In the genomic region with DNA sequence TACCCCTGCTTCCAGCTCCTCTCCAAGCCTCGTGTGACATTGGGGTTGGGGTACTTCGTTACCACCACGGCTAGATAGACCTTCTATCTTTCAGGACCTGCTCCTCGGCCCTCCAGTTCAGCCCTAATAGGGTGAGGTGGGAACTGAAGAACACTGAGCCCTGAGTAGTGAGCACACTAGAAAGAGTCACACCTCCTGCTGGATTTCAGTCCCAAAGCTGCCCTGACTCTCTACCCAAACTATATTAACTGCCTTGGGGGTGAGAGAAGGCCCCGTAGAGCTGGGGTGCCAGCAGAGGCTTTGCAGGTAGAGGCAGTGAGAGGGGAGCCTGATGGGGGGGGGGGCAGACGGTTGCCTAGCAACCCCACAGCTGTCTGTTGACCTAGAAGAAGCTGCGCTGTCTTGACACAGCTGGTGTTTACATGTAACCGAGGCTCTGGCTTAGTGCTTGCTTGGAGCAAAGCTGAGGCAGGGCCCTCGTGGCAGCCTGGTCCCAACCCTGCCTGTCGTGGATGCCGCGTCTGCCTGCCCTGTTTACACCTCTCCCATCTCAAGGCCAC, we compare ENCODE assay signal across 8 mouse cellular contexts. TPM values are rescaled to one million over a fixed set of nuclear protein-coding genes. Genes with fewer than 3 reads are reported as not detected.
A peak's percentile ranks its signal among the peaks of the same experiment; 100 is the strongest.
DNase-seq lines count a peak whose midpoint lies in the region; ATAC-seq and TF ChIP-seq lines count a peak whose summit lies in the region.

No protein-coding gene starts in this region.

- peak overlapping the region; percentile 87 for H3K27ac ChIP-seq in heart, embryonic 10.5 days
- H3K27ac ChIP-seq in embryonic facial prominence, embryonic 13.5 days = peak overlapping the region; percentile 81
- peak overlapping the region; percentile 78 for H3K27ac ChIP-seq in intestine, embryonic 16.5 days (ENCODE audit: low read length)
- H3K27ac ChIP-seq in midbrain, postnatal 0 days (ENCODE audit: low read depth, low read length) = peak overlapping the region; percentile 80

- ATAC-seq in embryonic facial prominence, embryonic 13.5 days (ENCODE audit: insufficient number of reproducible peaks, insufficient read depth, low FRiP score, low TSS enrichment, low read depth) = no peak; the same call in 1 of the 2 replicates
- peak; percentile 9; the same call in 1 of the 2 replicates for ATAC-seq in intestine, embryonic 16.5 days
- ATAC-seq in midbrain, postnatal 0 days (ENCODE audit: low FRiP score) = peak; percentile 24; the same call in 1 of the 2 replicates

- peak overlapping the region; percentile 93 for H3K4me2 ChIP-seq in embryonic facial prominence, embryonic 13.5 days
- H3K4me2 ChIP-seq in intestine, embryonic 16.5 days (ENCODE audit: low read depth, low read length) = peak overlapping the region; percentile 88
- H3K4me2 ChIP-seq in midbrain, postnatal 0 days (ENCODE audit: low read depth, low read length, poor library complexity, severe bottlenecking) = peak overlapping the region; percentile 79

- no peaks in the 10 kb centered on the region for H3K9me3 ChIP-seq in heart, embryonic 10.5 days
- H3K9me3 ChIP-seq in embryonic facial prominence, embryonic 13.5 days = no peaks in the 10 kb centered on the region
- no peaks in the 10 kb centered on the region for H3K9me3 ChIP-seq in intestine, embryonic 16.5 days (ENCODE audit: control insufficient read depth, low read length)
- no peaks in the 10 kb centered on the region for H3K9me3 ChIP-seq in midbrain, postnatal 0 days (ENCODE audit: low read length)

- H3K4me1 ChIP-seq in heart, embryonic 10.5 days = peaks cover 68% of the 10 kb centered on the region
- peaks cover 68% of the 10 kb centered on the region for H3K4me1 ChIP-seq in embryonic facial prominence, embryonic 13.5 days
- H3K4me1 ChIP-seq in intestine, embryonic 16.5 days (ENCODE audit: control insufficient read depth, insufficient read depth, low read length) = peaks cover 71% of the 10 kb centered on the region
- H3K4me1 ChIP-seq in midbrain, postnatal 0 days (ENCODE audit: insufficient read depth, low read length) = peaks cover 32% of the 10 kb centered on the region

- WGBS in heart, embryonic 10.5 days = 10% methylated on average over 11 of the region's 12 CpGs
- 12% methylated on average over 12 of the region's 12 CpGs for WGBS in embryonic facial prominence, embryonic 13.5 days
- WGBS in intestine, embryonic 16.5 days = 12% methylated on average over 12 of the region's 12 CpGs
- 8% methylated on average over 12 of the region's 12 CpGs for WGBS in midbrain, postnatal 0 days

- TF ChIP-seq CTCF in midbrain, postnatal 0 days (IDR thresholded peaks at IDR 0.05) = no peak

- H3K36me3 ChIP-seq in heart, embryonic 10.5 days = no peaks in the 10 kb centered on the region
- no peaks in the 10 kb centered on the region for H3K36me3 ChIP-seq in embryonic facial prominence, embryonic 13.5 days
- no peaks in the 10 kb centered on the region for H3K36me3 ChIP-seq in intestine, embryonic 16.5 days (ENCODE audit: control insufficient read depth, insufficient read depth, low read length)
- H3K36me3 ChIP-seq in midbrain, postnatal 0 days (ENCODE audit: insufficient read depth, low read length) = no peaks in the 10 kb centered on the region

- H3K4me3 ChIP-seq in heart, embryonic 10.5 days = peak overlapping the region; percentile 64
- peak overlapping the region; percentile 43 for H3K4me3 ChIP-seq in embryonic facial prominence, embryonic 13.5 days
- H3K4me3 ChIP-seq in intestine, embryonic 16.5 days (ENCODE audit: low read length) = peak overlapping the region; percentile 51
- peak overlapping the region; percentile 33; the same call in 1 of the 2 replicates for H3K4me3 ChIP-seq in midbrain, postnatal 0 days (ENCODE audit: low read depth, low read length)

- peak overlapping the region; percentile 70 for H3K9ac ChIP-seq in embryonic facial prominence, embryonic 13.5 days
- peak overlapping the region; percentile 73 for H3K9ac ChIP-seq in intestine, embryonic 16.5 days (ENCODE audit: low read depth, low read length)
- H3K9ac ChIP-seq in midbrain, postnatal 0 days (replicated peaks; ENCODE audit: low read length, poor library complexity, severe bottlenecking) = peak overlapping the region; percentile 54

- DNase-seq in heart, embryonic 10.5 days (ENCODE audit: low spot score) = no peak
- no peak for DNase-seq in heart, adult 8-10 months (ENCODE audit: low spot score)
- peak; percentile 68 for DNase-seq in midbrain, postnatal 0 days (ENCODE audit: low spot score)
- DNase-seq in urinary bladder, postnatal 14 days (ENCODE audit: low spot score) = no peak
- no peak for DNase-seq in frontal cortex, postnatal 25 days (ENCODE audit: low spot score in 2 of 2)
- DNase-seq in layer of hippocampus, adult 11-12 months (ENCODE audit: low spot score) = no peak

- peaks cover 4% of the 10 kb centered on the region; the same call in 1 of the 2 replicates for H3K27me3 ChIP-seq in heart, embryonic 10.5 days (ENCODE audit: insufficient read depth, poor library complexity, severe bottlenecking)
- H3K27me3 ChIP-seq in embryonic facial prominence, embryonic 13.5 days = no peaks in the 10 kb centered on the region
- H3K27me3 ChIP-seq in intestine, embryonic 16.5 days (replicated peaks; ENCODE audit: control insufficient read depth, insufficient read depth, low read length) = no peaks in the 10 kb centered on the region
- H3K27me3 ChIP-seq in midbrain, postnatal 0 days (ENCODE audit: insufficient read depth, low read length) = no peaks in the 10 kb centered on the region

RNA-seq across cellular contexts. Expression of gene Wasf2, which starts 44.4 kb away (rescaled TPM):
- polyA plus RNA-seq in heart, embryonic 10.5 days (2016; fragmentation: Nextera tagmentation; extraction: Ambion mirVana) = 51.1 and 58.5 TPM in 2 replicates
- total RNA-seq in heart, adult 8-10 months (2022) = 10 to 100 TPM; 64.1 to 87.2 (median 71.5) TPM
- 118 and 142 TPM in 2 replicates for polyA plus RNA-seq in embryonic facial prominence, embryonic 13.5 days (2015; fragmentation: Nextera tagmentation; extraction: Ambion mirVana)
- 76.9 and 81.9 TPM in 2 replicates for polyA plus RNA-seq in intestine, embryonic 16.5 days (2015; fragmentation: Nextera tagmentation; extraction: Ambion mirVana)
- total RNA-seq in midbrain, postnatal 0 days (2014; rRNA removed) = 18.3 and 19.6 TPM in 2 replicates
- polyA plus RNA-seq in midbrain, postnatal 0 days (2015; fragmentation: Nextera tagmentation; extraction: Ambion mirVana) = 19.1 and 26.0 TPM in 2 replicates
